Mouse (Mus musculus) ovary, adult 18-20 months (tissue): ENCODE results near the gene Sp9.

Experiments
- DNase-seq: peaks from one replicate; pipeline ENCODE4 v3.0.0; 2022; ENCODE audit warnings: low spot score, mixed read lengths

The Sp9 gene

GRCm38 (mm10) chr2:73271459-73272161 lies at the start of gene Sp9:
Gene Sp9, plus strand, starts transcription at chr2:73271925.
- DNase-seq, result no peak

- no peak for DNase-seq
These were observed 40.6 kb upstream of the Sp9 start for GRCm38 (mm10) chr2:73231081-73231480.

GRCm38 (mm10) chr2:73241299-73241698 lies 30.4 kb upstream of the Sp9 start:
- DNase-seq, result no peak

- DNase-seq, result no peak
These were observed 23.0 kb upstream of the Sp9 start for GRCm38 (mm10) chr2:73248701-73249100.

GRCm38 (mm10) chr2:73263172-73263765 lies 8.5 kb upstream of the Sp9 start:
- no peak for DNase-seq

GRCm38 (mm10) chr2:73263794-73264610 lies 7.7 kb upstream of the Sp9 start:
- no peak for DNase-seq

- DNase-seq, result no peak
These were observed 7.0 kb upstream of the Sp9 start for GRCm38 (mm10) chr2:73264611-73265195.

GRCm38 (mm10) chr2:73266011-73266410 lies 5.7 kb upstream of the Sp9 start:
- no peak for DNase-seq

GRCm38 (mm10) chr2:73266623-73267022 lies 5.1 kb upstream of the Sp9 start:
- DNase-seq, result no peak

- no peak for DNase-seq
These were observed 4.5 kb upstream of the Sp9 start for GRCm38 (mm10) chr2:73267231-73267630.

GRCm38 (mm10) chr2:73267818-73268217 lies 3.9 kb upstream of the Sp9 start:
- no peak for DNase-seq

- DNase-seq, result no peak
These were observed 3.4 kb upstream of the Sp9 start for GRCm38 (mm10) chr2:73268281-73268680.

- DNase-seq, result no peak
These were observed 2.8 kb upstream of the Sp9 start for GRCm38 (mm10) chr2:73268836-73269395.

GRCm38 (mm10) chr2:73269666-73270065 lies 2.1 kb upstream of the Sp9 start:
- DNase-seq, result no peak

- DNase-seq, result no peak
These were observed 1.6 kb upstream of the Sp9 start for GRCm38 (mm10) chr2:73270071-73270592.

- DNase-seq, result no peak
These were observed 899 bp upstream of the Sp9 start for GRCm38 (mm10) chr2:73270593-73271458.

- DNase-seq, result no peak
These were observed 875 bp downstream of the Sp9 start for GRCm38 (mm10) chr2:73272351-73273248.

GRCm38 (mm10) chr2:73273249-73274118 lies 1.8 kb downstream of the Sp9 start:
- DNase-seq, result no peak
